Mouse (Mus musculus): ENCODE results near the gene Elob.

Gene Elob

GRCm38 (mm10) chr17:23829064-23829619, at the start of gene Elob:
Gene Elob, minus strand, starts transcription at chr17:23829136.
- peak; percentile 93 for DNase-seq (ENCODE audit: low spot score)

GRCm38 (mm10) chr17:23877166-23877565, 48.2 kb upstream of the Elob start:
- no peak for DNase-seq (ENCODE audit: low spot score)

- DNase-seq (ENCODE audit: low spot score), result no peak
Measured at GRCm38 (mm10) chr17:23876741-23877140, 47.8 kb upstream of the Elob start.

DNA sequence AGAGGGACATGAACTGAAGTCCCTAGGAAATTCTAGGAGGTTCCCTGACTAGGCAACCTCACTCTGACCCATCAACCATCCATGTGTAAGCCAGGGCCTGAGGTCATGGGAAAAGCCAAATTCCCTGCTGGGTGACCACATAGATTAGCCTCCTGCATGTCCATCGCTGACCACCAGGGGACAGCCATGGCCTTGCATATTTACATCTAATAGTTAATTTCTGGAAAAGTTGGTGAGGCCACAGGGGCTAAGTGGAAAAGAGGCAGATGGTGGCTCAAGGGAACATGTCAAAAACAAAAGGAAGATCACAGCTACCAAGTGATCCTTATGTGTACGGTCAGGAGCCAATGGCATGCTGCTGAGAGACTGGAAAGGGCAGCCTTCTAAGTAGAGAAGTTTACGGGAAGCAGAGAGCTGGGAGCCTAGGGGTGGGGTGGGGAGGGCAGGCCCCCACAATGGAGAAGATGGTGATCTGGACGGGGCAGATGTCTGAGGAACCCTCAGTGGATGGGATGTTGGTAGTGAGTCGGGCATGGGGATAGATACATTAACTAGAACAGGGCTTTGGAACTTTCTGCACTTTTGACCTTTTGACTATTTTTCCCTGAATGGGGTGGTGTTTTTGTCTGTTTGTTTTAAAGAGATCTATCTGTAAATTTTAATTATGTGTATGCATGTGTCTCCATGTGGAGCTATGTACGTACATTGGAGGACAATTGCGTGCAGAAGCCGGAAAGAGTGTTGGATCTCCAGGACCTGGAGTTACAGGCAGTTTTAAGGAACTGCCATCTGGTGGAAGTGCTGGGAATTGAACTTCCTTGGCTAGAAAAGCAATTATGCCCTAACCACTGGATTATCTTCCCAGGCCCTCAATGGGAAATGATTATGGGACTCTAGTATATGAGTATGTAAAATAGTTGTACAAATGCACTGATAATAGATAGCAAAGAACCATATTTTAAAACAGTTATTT, 45.2 kb upstream of the Elob start:
- DNase-seq (ENCODE audit: low spot score), result peak; percentile 76

DNA sequence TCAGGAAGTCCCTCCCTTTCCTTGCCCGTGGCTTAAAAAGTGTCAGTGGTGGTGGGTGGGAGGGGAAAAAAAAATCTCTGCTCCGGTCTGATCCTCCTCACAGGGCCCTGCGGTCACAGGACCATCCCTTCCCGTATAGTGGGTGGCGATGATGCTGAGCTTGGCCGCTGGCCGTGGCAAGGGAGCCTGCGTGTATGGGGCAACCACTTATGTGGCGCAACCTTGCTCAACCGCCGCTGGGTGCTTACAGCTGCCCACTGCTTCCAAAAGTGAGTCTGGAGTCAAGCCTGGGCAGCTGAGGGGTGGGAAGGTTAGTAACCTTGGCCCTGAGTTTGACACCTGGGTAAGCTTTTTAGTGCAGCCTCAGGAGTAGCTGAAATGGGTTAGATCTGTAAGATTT, 39.6 kb upstream of the Elob start:
- DNase-seq (ENCODE audit: low spot score), result no peak

DNA sequence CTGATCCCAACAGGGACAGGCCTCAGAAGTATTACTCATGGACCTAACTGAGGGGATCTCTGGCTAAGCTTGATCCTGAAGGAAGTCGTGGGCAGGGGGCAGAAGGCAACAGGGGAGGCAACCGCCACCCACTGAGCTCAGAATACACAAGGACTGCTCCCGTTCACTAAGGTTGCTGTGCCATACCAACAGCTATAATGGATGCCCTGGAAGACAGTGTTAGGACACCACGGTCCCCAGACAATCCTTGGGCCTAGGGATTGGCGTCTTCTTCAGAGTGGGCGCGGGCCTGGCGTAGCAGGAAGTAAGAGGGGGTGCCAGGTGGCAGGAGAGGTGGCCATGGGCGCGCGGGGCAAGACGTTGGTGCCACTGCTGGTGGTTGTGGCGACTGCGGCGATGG, 38.8 kb upstream of the Elob start, which contains the start of gene Prss21:
Prss21 (plus strand) TSS at position 301 of the 400 bp plus-strand sequence.
- DNase-seq (ENCODE audit: low spot score), result no peak

- DNase-seq (ENCODE audit: low spot score), result peak; percentile 50
Measured at GRCm38 (mm10) chr17:23862926-23863325, 34.0 kb upstream of the Elob start.

DNA sequence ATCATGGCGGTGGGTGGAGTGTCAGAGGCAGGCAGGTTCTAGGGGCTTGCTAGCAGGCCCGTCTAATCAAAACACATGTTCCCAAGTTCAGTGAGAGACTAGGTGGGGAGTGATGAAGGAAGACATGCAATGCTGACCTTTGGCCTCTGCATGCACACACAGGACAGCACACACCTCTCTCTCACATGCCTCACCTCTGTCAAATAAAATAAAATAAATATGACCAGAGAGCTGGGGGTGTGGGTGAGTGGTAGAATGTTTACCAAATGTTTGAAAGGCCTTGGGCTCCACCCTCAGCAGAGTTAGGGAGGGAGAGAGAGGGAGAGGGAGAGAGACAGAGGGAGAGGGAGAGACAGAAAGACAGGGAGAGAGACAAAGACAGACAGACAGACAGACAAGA, 29.0 kb upstream of the Elob start:
- DNase-seq (ENCODE audit: low spot score), result no peak

DNA sequence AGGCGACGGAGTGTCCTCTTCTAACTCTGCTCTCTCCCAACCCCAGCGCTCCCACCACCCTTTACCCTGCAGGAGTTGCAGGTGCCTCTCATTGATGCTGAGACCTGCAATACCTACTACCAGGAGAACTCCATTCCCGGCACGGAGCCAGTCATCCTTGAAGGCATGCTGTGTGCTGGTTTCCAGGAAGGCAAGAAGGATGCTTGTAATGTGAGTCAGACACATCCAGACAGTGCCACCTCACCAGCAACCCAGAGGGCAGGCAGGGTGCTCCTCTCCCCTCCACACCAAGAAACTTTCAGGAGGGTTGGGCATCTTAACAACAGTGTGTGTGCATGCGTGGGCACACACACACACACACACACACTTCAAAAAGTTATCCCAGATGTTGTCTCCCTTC, 28.3 kb upstream of the Elob start:
- no peak for DNase-seq (ENCODE audit: low spot score)

- no peak for DNase-seq (ENCODE audit: low spot score)
Measured at GRCm38 (mm10) chr17:23854229-23854765, 25.4 kb upstream of the Elob start.

- peak; percentile 81 for DNase-seq (ENCODE audit: low spot score)
Measured at GRCm38 (mm10) chr17:23853292-23853691, 24.4 kb upstream of the Elob start.

DNA sequence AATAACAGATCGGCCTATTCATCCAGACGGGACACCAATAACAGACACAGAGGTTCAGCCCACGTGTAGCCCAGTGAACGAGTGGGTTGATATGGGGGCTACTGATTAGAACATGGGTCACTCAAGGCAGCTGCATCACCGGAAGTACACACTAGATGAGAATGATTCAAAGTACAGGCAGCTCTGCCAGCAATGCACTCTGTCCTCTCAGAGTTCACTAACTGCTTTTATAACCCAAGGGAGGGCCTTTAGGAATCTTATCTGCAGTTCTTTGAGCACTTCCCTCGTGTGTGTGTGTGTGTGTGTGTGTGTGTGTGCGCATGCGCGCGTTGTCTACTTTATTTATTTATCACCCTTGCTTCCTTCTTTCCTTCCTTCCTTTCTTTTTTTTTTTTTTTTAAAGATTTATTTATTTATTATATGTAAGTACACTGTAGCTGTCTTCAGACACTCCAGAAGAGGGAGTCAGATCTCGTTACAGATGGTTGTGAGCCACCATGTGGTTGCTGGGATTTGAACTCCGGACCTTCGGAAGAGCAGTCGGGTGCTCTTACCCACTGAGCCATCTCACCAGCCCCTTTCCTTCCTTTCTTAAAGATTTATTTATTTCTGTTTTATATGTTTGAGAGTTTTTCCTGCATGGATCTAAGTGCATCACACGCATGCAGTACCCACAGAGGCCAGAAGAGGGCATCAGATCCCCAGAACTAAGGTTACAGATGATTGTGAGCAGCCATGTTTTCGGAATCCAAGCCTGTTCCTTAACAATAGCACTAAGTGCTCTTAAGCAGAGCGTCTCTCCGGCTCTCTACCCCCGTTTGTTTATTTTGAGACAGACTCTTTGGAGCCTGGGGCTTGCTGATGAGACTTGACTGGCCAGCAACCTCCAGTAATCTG, 22.2 kb upstream of the Elob start:
- peak; percentile 75 for DNase-seq (ENCODE audit: low spot score)

GRCm38 (mm10) chr17:23850028-23850427, 21.1 kb upstream of the Elob start:
- no peak for DNase-seq (ENCODE audit: low spot score)

- DNase-seq (ENCODE audit: low spot score), result no peak
Measured at GRCm38 (mm10) chr17:23843812-23844273, 14.9 kb upstream of the Elob start, which contains the start of the genes Prss32 and Prss41. Gene Prss32, plus strand, starts transcription at chr17:23843855. Gene Prss41, minus strand, starts transcription at chr17:23844172.

DNA sequence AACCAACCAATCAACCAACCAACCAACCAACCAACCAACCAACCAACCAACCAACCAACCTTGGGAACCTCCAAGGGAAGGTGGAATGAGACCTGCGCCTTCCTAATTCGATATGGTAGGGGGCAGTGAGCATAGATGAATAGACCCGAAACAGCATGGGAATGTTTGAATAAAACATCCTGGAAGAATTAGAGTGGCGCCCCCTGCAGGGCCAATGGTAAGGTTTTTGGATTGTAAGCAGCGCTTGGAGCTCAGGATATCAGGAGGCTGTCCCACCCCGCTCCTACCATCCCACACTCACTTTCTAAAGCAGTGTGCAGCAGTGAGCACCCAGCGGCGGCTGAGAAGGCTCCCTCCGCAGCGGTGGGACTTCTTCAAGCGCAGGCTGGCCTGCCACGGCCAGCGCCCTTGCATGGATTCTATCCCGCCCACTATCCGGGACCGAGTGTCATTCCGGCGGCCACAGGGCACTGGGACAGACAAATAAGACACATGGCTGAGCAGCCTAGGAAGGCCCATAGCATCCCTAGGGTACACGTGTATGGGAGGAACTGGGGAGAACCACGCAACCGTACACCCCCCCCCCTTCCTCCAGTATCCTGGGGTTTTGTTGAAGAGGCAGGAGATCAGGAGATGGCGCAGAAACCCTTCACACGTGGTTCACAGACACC, 14.3 kb upstream of the Elob start:
- no peak for DNase-seq (ENCODE audit: low spot score)

GRCm38 (mm10) chr17:23841145-23841544, 12.2 kb upstream of the Elob start:
- DNase-seq (ENCODE audit: low spot score), result peak; percentile 69

DNA sequence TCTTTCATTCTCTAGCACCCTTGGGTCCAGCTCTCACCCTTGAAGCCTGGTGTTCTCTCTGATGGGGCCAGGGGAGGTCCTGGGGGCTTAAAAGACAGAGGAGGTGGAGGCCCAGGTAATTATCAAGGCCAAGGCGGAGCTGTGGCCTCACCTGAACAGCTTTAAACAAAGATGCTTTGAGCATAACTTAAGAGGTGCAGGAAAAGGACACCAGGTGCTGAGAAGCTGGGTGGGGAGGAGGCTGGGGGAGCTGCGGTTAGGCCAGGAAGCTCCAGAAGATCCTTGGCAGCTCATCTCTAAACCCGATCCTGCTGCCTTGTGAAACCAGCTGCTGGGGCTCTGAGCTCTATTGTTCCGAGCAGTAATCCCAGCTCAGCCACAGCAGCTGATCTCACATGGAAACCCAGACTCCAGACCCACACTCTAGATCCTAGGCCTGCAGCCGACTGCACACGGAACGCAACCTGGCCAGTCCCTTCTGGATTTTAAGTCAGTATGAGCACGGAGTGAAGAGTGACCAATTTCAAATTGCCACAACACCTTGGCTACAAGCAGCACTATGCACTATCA, 7.2 kb upstream of the Elob start, which contains the start of gene Prss33:
Prss33 (minus strand) TSS at position 51 of the 570 bp plus-strand sequence.
- DNase-seq (ENCODE audit: low spot score), result no peak

GRCm38 (mm10) chr17:23831201-23831600, 2.3 kb upstream of the Elob start:
- DNase-seq (ENCODE audit: low spot score), result no peak

- peak; percentile 53 for DNase-seq (ENCODE audit: low spot score)
Measured at GRCm38 (mm10) chr17:23828271-23829001, 500 bp downstream of the Elob start.

DNA sequence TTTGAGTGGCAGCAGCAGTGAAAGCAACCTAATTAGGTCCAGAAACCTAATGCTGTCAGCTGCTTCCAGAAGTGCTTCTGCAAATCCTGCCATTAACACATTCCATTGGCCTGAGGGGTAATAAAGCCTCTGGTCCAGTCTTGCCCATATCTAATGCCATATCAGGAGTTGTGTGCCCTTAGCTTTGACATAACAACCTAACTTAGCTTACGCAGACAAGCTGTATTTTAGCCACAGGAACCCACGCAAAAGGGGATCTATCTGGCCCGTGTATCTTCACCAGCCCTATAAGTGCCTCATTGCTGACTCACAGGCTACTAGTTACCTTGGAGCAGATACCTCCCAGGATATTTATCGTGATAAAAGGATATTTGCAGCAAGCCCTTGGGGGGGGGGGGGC, 3.3 kb downstream of the Elob start:
- DNase-seq (ENCODE audit: low spot score), result no peak

Data from adipocyte (in vitro differentiated cells).